Mouse (Mus musculus): Measurements from ENCODE around the gene Nlk. TPM values are rescaled to one million over a fixed set of nuclear protein-coding genes. Genes with fewer than 3 reads are reported as not detected.

The Nlk gene
- polyA plus RNA-seq, 1 experiment from 2014 or later = 10.7 TPM

- WGBS = under 1% methylated on average over 12 of the region's 12 CpGs
- Histone ChIP-seq H3K36me3 (ENCODE audit: control insufficient read depth, insufficient read depth, low read length) (no peaks in the 10 kb centered on the region), H3K4me1 (ENCODE audit: control insufficient read depth, insufficient read depth, low read length) (peaks cover 23% of the 10 kb centered on the region), H3K4me2 (ENCODE audit: low read depth, low read length) (peak overlapping the region; percentile 37), H3K4me3 (replicated peaks; ENCODE audit: low read length) (peak overlapping the region; percentile 84), H3K27me3 (ENCODE audit: control insufficient read depth, insufficient read depth, low read length) (no peaks in the 10 kb centered on the region), H3K9ac (ENCODE audit: low read length) (no peak overlapping the region), H3K27ac (ENCODE audit: low read length) (peak overlapping the region; percentile 72; the same call in 1 of the 2 replicates), H3K9me3 (replicated peaks; ENCODE audit: control insufficient read depth, low read length) (no peaks in the 10 kb centered on the region)
- ATAC-seq (ENCODE audit: insufficient read depth, low FRiP score) = peak; percentile 91
Measured at GRCm38 (mm10) chr11:78697753-78698171, 589 bp upstream of the Nlk start.

- ATAC-seq (ENCODE audit: insufficient read depth, low FRiP score) = no peak
- Histone ChIP-seq H3K9ac (ENCODE audit: low read length) (no peak overlapping the region), H3K4me2 (ENCODE audit: low read depth, low read length) (peak overlapping the region; percentile 11; the same call in 1 of the 2 replicates), H3K27me3 (ENCODE audit: control insufficient read depth, insufficient read depth, low read length) (no peaks in the 10 kb centered on the region), H3K27ac (ENCODE audit: low read length) (no peak overlapping the region), H3K4me3 (replicated peaks; ENCODE audit: low read length) (no peak overlapping the region), H3K9me3 (replicated peaks; ENCODE audit: control insufficient read depth, low read length) (no peaks in the 10 kb centered on the region), H3K36me3 (ENCODE audit: control insufficient read depth, insufficient read depth, low read length) (no peaks in the 10 kb centered on the region), H3K4me1 (ENCODE audit: control insufficient read depth, insufficient read depth, low read length) (peaks cover 25% of the 10 kb centered on the region)
- WGBS = 64% methylated on average over 3 of the region's 3 CpGs
Measured at GRCm38 (mm10) chr11:78694249-78694648, 2.9 kb downstream of the Nlk start.

GRCm38 (mm10) chr11:78693307-78693706, 3.9 kb downstream of the Nlk start:
- H3K4me3 ChIP-seq (replicated peaks; ENCODE audit: low read length) = no peak overlapping the region
- WGBS = 95% methylated on average over 8 of the region's 8 CpGs
- no peak overlapping the region for H3K4me2 ChIP-seq (ENCODE audit: low read depth, low read length)
- no peak for ATAC-seq (ENCODE audit: insufficient read depth, low FRiP score)
- no peaks in the 10 kb centered on the region for H3K27me3 ChIP-seq (ENCODE audit: control insufficient read depth, insufficient read depth, low read length)
- H3K27ac ChIP-seq (ENCODE audit: low read length) = no peak overlapping the region
- peaks cover 29% of the 10 kb centered on the region for H3K4me1 ChIP-seq (ENCODE audit: control insufficient read depth, insufficient read depth, low read length)
- H3K9me3 ChIP-seq (replicated peaks; ENCODE audit: control insufficient read depth, low read length) = no peaks in the 10 kb centered on the region
- no peak overlapping the region for H3K9ac ChIP-seq (ENCODE audit: low read length)
- H3K36me3 ChIP-seq (ENCODE audit: control insufficient read depth, insufficient read depth, low read length) = no peaks in the 10 kb centered on the region

- Histone ChIP-seq H3K4me2 (ENCODE audit: low read depth, low read length) (no peak overlapping the region), H3K9me3 (replicated peaks; ENCODE audit: control insufficient read depth, low read length) (no peaks in the 10 kb centered on the region), H3K4me1 (ENCODE audit: control insufficient read depth, insufficient read depth, low read length) (peaks cover 28% of the 10 kb centered on the region), H3K4me3 (replicated peaks; ENCODE audit: low read length) (no peak overlapping the region), H3K27me3 (ENCODE audit: control insufficient read depth, insufficient read depth, low read length) (no peaks in the 10 kb centered on the region), H3K9ac (ENCODE audit: low read length) (no peak overlapping the region), H3K36me3 (ENCODE audit: control insufficient read depth, insufficient read depth, low read length) (no peaks in the 10 kb centered on the region), H3K27ac (ENCODE audit: low read length) (no peak overlapping the region)
- WGBS = 68% methylated on average over 2 of the region's 2 CpGs
- ATAC-seq (ENCODE audit: insufficient read depth, low FRiP score) = no peak
Measured at GRCm38 (mm10) chr11:78691201-78691600, 6.0 kb downstream of the Nlk start.

GRCm38 (mm10) chr11:78690547-78690946, 6.6 kb downstream of the Nlk start:
- H3K9me3 ChIP-seq (replicated peaks; ENCODE audit: control insufficient read depth, low read length) = no peaks in the 10 kb centered on the region
- H3K4me2 ChIP-seq (ENCODE audit: low read depth, low read length) = no peak overlapping the region
- no peak overlapping the region for H3K27ac ChIP-seq (ENCODE audit: low read length)
- ATAC-seq (ENCODE audit: insufficient read depth, low FRiP score) = no peak
- WGBS = 78% methylated on average over 3 of the region's 3 CpGs
- H3K9ac ChIP-seq (ENCODE audit: low read length) = no peak overlapping the region
- no peak overlapping the region for H3K4me3 ChIP-seq (replicated peaks; ENCODE audit: low read length)
- H3K4me1 ChIP-seq (ENCODE audit: control insufficient read depth, insufficient read depth, low read length) = peaks cover 24% of the 10 kb centered on the region
- no peaks in the 10 kb centered on the region for H3K27me3 ChIP-seq (ENCODE audit: control insufficient read depth, insufficient read depth, low read length)
- H3K36me3 ChIP-seq (ENCODE audit: control insufficient read depth, insufficient read depth, low read length) = no peaks in the 10 kb centered on the region

GRCm38 (mm10) chr11:78681058-78681457, 16.1 kb downstream of the Nlk start:
- H3K27ac ChIP-seq (ENCODE audit: low read length) = no peak overlapping the region
- H3K9ac ChIP-seq (ENCODE audit: low read length) = no peak overlapping the region
- no peaks in the 10 kb centered on the region for H3K36me3 ChIP-seq (ENCODE audit: control insufficient read depth, insufficient read depth, low read length)
- WGBS = 72% methylated on average over 3 of the region's 3 CpGs
- H3K9me3 ChIP-seq (replicated peaks; ENCODE audit: control insufficient read depth, low read length) = no peaks in the 10 kb centered on the region
- no peaks in the 10 kb centered on the region for H3K4me1 ChIP-seq (ENCODE audit: control insufficient read depth, insufficient read depth, low read length)
- ATAC-seq (ENCODE audit: insufficient read depth, low FRiP score) = no peak
- no peak overlapping the region for H3K4me2 ChIP-seq (ENCODE audit: low read depth, low read length)
- no peaks in the 10 kb centered on the region for H3K27me3 ChIP-seq (ENCODE audit: control insufficient read depth, insufficient read depth, low read length)
- no peak overlapping the region for H3K4me3 ChIP-seq (replicated peaks; ENCODE audit: low read length)

- Histone ChIP-seq H3K27me3 (ENCODE audit: control insufficient read depth, insufficient read depth, low read length) (no peaks in the 10 kb centered on the region), H3K4me1 (ENCODE audit: control insufficient read depth, insufficient read depth, low read length) (no peaks in the 10 kb centered on the region), H3K9ac (ENCODE audit: low read length) (no peak overlapping the region), H3K9me3 (replicated peaks; ENCODE audit: control insufficient read depth, low read length) (no peaks in the 10 kb centered on the region), H3K27ac (ENCODE audit: low read length) (no peak overlapping the region), H3K4me3 (replicated peaks; ENCODE audit: low read length) (no peak overlapping the region), H3K36me3 (ENCODE audit: control insufficient read depth, insufficient read depth, low read length) (no peaks in the 10 kb centered on the region), H3K4me2 (ENCODE audit: low read depth, low read length) (no peak overlapping the region)
- no peak for ATAC-seq (ENCODE audit: insufficient read depth, low FRiP score)
- WGBS = 68% methylated on average over 2 of the region's 2 CpGs
Measured at GRCm38 (mm10) chr11:78678761-78679160, 18.4 kb downstream of the Nlk start.

- Histone ChIP-seq H3K9me3 (replicated peaks; ENCODE audit: control insufficient read depth, low read length) (no peaks in the 10 kb centered on the region), H3K27ac (ENCODE audit: low read length) (no peak overlapping the region), H3K4me3 (replicated peaks; ENCODE audit: low read length) (no peak overlapping the region), H3K4me1 (ENCODE audit: control insufficient read depth, insufficient read depth, low read length) (no peaks in the 10 kb centered on the region), H3K27me3 (ENCODE audit: control insufficient read depth, insufficient read depth, low read length) (no peaks in the 10 kb centered on the region), H3K9ac (ENCODE audit: low read length) (no peak overlapping the region), H3K4me2 (ENCODE audit: low read depth, low read length) (no peak overlapping the region), H3K36me3 (ENCODE audit: control insufficient read depth, insufficient read depth, low read length) (no peaks in the 10 kb centered on the region)
- ATAC-seq (ENCODE audit: insufficient read depth, low FRiP score) = no peak
- WGBS = 67% methylated on average over 3 of the region's 3 CpGs
Measured at GRCm38 (mm10) chr11:78668647-78669046, 28.5 kb downstream of the Nlk start.

GRCm38 (mm10) chr11:78664853-78665252, 32.3 kb downstream of the Nlk start:
- 50% methylated on average over 2 of the region's 2 CpGs for WGBS
- H3K27ac ChIP-seq (ENCODE audit: low read length) = no peak overlapping the region
- no peaks in the 10 kb centered on the region for H3K9me3 ChIP-seq (replicated peaks; ENCODE audit: control insufficient read depth, low read length)
- H3K4me3 ChIP-seq (replicated peaks; ENCODE audit: low read length) = no peak overlapping the region
- no peaks in the 10 kb centered on the region for H3K36me3 ChIP-seq (ENCODE audit: control insufficient read depth, insufficient read depth, low read length)
- no peaks in the 10 kb centered on the region for H3K4me1 ChIP-seq (ENCODE audit: control insufficient read depth, insufficient read depth, low read length)
- no peak for ATAC-seq (ENCODE audit: insufficient read depth, low FRiP score)
- no peak overlapping the region for H3K4me2 ChIP-seq (ENCODE audit: low read depth, low read length)
- no peaks in the 10 kb centered on the region for H3K27me3 ChIP-seq (ENCODE audit: control insufficient read depth, insufficient read depth, low read length)
- no peak overlapping the region for H3K9ac ChIP-seq (ENCODE audit: low read length)

- ATAC-seq (ENCODE audit: insufficient read depth, low FRiP score) = no peak
- Histone ChIP-seq H3K9ac (ENCODE audit: low read length) (no peak overlapping the region), H3K4me1 (ENCODE audit: control insufficient read depth, insufficient read depth, low read length) (no peaks in the 10 kb centered on the region), H3K4me2 (ENCODE audit: low read depth, low read length) (no peak overlapping the region), H3K27me3 (ENCODE audit: control insufficient read depth, insufficient read depth, low read length) (no peaks in the 10 kb centered on the region), H3K27ac (ENCODE audit: low read length) (no peak overlapping the region), H3K36me3 (ENCODE audit: control insufficient read depth, insufficient read depth, low read length) (no peaks in the 10 kb centered on the region), H3K9me3 (replicated peaks; ENCODE audit: control insufficient read depth, low read length) (no peaks in the 10 kb centered on the region), H3K4me3 (replicated peaks; ENCODE audit: low read length) (no peak overlapping the region)
- 68% methylated on average over 4 of the region's 4 CpGs for WGBS
Measured at GRCm38 (mm10) chr11:78663916-78664315, 33.3 kb downstream of the Nlk start.
